Mouse (Mus musculus): ENCODE data around the gene Adk. TPM values are rescaled to one million over a fixed set of nuclear protein-coding genes. Genes with fewer than 3 reads are reported as not detected.

The Adk gene
- total RNA-seq (2021): 10 to 100 TPM; 62.6 to 77.3 TPM

- peak; percentile 92 for DNase-seq
Observed at GRCm38 (mm10) chr14:21052112-21052780, at the start of gene Adk, which contains the start of gene Ap3m1. Adk (plus strand) TSS chr14:21052574. Ap3m1 (minus strand) TSS chr14:21052508.

DNA sequence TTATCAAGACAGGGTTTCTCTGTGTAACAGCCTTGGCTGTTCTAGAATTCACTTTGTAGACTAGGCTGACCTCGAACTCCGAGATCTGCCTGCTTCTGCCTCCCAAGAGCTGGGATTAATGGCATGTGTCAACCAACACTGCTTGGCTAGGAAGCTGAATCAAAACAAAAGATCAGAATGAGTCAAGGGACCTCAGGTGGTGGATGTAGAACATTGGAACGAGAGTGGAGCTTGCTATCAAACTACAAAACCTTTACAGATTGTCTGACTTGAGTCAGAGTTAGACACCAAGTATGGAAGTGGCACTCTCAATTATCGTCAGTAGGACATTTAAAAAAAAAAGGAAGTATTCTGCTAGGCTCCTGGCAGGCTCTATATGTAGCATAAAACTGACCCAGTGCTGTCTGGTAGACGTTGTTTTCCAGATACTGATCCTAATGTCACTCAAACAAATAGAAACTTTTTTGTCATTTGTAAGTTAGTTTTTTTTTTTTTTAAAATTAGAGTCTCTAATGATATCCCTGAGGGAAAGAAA lies 38.5 kb upstream of the Adk start:
- no peak for DNase-seq

DNA sequence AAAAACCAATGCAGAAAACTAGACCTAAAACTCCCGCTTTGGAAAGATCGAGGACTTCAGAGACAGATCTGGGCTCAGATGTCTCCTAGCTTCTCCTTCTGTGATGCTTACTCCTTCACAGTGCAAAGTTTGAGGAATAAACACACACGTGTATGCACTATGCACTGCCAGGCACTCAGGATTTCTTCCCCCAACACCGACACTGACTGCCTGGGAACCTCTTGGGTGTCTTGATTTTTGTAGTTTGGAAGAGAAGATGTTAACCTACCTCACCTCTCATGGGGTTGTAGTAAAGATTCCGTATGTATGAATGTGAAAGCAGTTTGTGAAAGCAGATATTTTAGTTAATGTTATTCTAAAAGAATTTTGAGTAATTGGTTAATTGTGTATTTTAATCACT lies 34.5 kb upstream of the Adk start:
- no peak for DNase-seq

DNA sequence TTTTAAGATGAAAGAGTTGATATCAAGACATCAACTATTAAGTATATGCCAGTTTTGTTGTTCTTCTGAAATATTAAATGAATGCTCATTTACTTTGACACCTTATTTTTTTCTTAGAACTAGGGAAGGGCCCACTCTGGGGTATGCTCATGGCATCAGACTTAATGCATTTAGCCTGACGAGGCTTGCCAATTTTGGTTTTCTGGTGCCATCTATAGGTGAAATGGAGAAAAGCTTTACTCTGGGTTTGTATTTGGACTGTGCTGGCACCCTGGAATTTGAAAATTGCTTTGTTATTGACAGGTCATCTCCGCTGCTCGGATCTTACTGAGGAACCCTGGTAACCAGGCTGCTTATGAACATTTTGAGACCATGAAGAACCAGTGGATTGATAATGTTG lies 33.4 kb upstream of the Adk start:
- DNase-seq: no peak

DNA sequence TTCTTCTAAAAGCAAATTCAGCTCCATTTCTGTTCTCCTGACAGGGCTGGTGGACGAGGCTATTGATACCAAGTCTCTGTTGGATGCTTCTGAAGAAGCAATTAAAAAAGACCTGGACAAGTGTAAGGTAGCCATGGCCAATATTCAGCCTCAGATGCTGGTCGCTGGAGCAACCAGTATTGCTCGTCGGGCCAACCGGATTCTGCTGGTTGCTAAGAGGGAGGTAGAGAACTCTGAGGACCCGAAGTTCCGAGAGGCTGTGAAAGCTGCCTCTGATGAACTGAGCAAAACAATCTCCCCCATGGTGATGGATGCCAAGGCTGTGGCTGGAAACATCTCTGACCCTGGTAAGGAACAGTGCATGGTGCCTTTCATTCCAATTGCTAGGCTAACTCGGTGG lies 31.9 kb upstream of the Adk start:
- DNase-seq: peak; percentile 50 to 53

DNA sequence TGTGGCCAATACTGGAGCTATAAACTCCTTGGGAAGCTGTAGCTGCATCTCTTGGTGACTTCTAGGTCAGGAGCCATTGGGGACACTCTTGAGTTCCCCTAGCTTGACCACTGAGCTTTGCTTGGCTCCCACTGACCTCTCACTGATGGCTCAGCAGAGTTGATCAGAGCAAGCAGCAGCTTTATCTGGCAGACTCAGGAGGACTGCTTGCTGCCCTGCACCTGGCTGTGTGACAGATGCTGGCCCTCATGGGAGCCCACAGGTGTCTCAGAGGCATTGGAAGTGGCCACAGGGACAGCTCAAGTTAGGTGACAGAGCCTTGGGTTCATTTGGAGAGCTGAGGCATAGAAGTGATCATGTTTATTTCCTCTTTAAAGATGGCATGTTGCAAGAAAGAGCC lies 24.8 kb upstream of the Adk start:
- no peak for DNase-seq

- peak in 1 of 2 experiments; percentile 30 for DNase-seq
Observed at GRCm38 (mm10) chr14:21029025-21029659, 23.2 kb upstream of the Adk start.

DNA sequence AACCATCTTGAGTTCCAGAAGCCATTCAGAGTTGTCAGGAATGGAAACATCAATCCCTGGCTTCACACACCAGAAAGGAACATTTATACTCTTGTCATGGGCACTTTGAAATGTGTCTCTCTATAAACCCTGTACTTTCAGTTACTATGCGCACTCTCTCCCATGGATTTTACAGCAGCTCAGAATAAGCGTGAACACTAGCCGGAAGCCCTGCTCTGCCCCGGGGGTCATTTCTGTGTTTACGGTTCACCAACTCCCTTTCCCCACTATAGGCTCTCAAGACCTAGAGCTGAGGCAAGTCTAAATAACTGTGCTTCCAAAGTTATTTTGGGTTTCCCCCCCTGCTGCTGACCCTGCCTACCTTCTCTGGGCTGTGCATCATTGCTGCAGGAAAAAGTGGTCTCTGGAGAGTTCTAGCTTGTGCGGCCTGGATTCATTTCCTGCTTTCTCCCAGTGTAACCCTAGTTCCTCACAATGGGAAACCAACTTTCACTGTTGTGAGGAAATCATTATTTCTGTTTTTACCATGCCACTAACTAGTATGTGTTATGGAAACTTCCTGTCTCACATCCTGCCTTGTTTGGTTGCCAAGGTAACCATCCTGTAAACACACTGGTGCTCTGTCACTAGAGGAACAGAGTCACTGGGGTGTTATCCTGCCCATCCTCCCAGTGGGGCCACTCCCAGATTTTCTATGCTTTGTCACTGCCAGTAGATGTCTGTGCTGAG lies 20.4 kb upstream of the Adk start:
- DNase-seq: no peak

DNA sequence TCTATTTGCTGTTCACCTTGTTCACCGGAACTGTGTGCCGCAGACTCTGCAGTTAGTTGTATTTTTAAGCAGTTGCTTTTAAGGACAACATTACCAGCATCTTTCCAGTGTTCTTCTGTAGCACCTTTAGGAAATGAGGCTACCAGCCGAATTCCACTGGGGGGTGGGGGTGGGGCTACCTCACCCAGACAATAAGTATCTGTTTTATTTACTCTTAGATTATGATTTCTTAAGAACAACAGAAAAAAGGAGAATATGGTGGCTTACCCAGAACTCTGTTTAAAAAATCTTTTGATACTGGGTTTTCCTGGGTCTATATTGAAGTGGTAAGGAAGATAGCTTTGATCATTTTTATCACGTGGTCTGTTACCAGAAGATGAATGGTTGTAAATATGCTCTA lies 18.1 kb upstream of the Adk start:
- DNase-seq: no peak

DNA sequence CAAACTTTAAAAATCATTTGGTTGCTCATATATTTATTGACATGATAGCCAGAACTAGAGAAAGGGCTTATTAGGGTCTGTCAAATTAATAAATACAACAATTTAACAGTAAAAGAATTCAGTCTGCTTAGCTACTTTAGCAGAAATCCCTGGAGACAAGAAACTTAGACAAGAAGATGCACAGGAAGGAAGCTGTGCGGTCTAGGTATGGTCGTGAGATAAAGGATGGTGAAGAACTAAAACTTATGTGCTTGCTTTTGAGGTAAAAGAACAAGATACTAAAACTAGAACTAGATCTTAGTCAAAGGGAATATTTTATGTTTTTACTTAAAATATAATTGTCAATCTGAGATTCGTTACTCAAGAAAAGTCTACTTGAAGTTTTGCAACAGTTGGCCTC lies 17.6 kb upstream of the Adk start:
- no peak for DNase-seq

GRCm38 (mm10) chr14:21039077-21039476 lies 13.3 kb upstream of the Adk start:
- no peak for DNase-seq

DNA sequence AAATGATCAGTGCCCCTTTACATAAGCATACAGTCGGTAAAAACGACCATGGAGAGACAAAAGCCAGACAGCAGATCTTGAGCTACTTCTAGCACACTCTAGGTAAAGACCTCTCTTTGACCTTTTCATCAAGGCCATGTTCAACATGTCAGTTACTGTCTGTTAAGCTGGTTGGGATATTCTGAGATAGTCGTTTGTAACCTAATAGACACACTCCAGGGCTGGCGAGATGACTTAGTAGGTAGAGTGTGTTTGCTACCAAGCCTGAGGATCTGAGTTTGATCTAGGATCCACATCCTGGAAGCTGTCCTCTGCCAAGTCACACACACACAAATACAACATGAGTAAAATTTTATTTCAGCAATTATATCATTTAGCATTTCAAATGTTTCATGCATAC lies 12.8 kb upstream of the Adk start:
- no peak for DNase-seq

- DNase-seq: no peak
Observed at GRCm38 (mm10) chr14:21047840-21048239, 4.5 kb upstream of the Adk start.

GRCm38 (mm10) chr14:21048879-21049278 lies 3.5 kb upstream of the Adk start:
- no peak for DNase-seq

DNA sequence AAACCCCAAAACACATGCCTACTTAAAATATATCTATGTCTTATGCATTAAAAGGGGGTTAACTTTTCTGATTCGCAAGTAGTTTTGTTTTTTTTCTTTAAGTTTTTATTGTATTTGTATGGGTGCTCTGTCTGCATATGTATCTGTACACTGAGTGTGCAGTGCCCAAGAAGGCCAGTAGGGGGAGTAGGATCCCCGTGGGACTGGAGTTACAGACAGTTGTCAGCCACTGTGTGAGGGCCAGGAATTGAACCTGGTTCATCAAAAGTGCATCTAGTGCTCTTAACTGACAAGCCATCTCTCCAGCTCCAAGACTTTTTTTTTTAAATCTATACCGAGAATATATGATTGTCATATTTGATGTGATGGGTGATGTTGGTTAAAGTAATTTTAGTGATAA lies 1.6 kb upstream of the Adk start:
- no peak for DNase-seq

- no peak for DNase-seq
Observed at GRCm38 (mm10) chr14:21051380-21052111, 828 bp upstream of the Adk start.

- DNase-seq: no peak
Observed at GRCm38 (mm10) chr14:21052781-21053130, 382 bp downstream of the Adk start.

DNA sequence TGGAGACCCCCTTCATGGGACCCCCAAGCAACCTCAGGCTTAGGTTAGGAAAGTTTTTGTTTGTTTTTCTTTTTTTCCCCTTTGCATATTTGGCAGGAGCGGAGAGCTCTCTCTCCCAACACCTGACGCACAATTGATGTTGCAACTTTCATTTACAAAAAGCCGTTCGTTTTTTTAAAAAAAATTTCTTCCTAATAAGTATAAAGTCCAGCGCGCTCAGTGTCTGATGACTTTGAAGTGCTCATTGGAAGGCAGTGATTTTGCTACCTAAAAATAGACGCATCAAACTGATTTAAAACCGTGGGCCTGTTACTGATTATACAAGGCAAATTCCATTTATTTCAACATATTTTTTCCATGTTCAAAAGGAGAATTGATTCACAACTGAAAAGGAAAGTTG lies 777 bp downstream of the Adk start:
- no peak for DNase-seq

DNA sequence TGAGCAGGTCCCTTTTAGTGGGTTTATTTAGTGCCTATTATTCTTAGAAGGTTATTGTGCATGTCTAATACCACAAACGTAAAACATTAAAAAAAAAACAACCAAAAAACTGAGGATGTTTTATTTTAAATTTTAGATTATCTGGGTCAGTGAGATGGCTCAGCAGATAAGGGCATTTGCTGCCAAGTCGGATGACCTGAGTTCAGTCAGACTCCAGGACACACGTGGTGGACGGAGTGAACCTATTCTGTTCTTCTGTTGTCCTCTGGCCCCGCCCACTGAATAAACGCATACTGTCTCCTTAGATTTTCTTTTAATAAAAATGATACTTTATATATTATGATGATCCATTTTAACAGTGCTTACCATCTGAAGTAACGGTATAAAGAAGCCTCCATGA lies 1.2 kb downstream of the Adk start:
- DNase-seq: no peak

- DNase-seq: no peak
Observed at GRCm38 (mm10) chr14:21058972-21059371, 6.6 kb downstream of the Adk start.

DNA sequence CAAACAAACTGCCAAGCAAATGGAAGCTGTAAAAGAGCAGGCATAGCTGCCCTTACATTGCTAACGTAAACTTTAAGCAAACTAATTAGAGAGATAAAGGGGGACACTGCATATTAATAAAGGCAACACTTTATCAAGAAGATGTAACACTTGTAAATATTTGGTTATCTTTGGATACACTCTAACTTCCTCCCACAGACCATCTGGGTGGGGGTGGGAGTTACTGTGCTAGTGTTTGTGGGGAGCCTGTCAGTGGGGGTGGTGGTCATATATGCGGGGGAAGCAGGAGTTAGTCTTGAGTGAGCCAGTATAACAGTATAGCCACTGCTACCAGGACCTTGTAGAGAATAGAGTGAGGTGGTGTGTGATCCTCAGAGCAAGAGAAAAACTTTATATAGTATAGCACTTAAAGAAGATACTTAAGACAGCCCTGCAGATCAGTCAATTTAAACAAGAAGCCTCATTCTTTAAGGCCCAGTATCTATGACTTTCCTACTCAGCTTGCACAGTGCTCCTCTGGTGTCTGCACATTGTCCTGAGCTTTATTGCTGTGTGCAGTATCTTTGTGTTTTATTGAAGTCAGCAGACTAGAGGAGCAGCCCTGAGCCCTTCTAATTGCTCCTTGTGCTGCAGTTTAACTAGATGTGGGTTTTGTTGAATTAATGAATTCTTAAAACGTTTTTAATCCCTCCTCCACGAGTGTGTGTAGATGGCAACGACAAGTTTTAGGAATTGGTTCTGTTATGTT lies 10.6 kb downstream of the Adk start:
- DNase-seq: no peak

GRCm38 (mm10) chr14:21064321-21064720 lies 11.9 kb downstream of the Adk start:
- DNase-seq: no peak
